Mouse (Mus musculus): ENCODE measurements around the gene Cntn3. TPM values are rescaled to one million over a fixed set of nuclear protein-coding genes. Genes with fewer than 3 reads are reported as not detected.

Cntn3 gene
- total RNA-seq, 2 experiments from 2014 or later, result 22.1 to 28.0 TPM

DNA sequence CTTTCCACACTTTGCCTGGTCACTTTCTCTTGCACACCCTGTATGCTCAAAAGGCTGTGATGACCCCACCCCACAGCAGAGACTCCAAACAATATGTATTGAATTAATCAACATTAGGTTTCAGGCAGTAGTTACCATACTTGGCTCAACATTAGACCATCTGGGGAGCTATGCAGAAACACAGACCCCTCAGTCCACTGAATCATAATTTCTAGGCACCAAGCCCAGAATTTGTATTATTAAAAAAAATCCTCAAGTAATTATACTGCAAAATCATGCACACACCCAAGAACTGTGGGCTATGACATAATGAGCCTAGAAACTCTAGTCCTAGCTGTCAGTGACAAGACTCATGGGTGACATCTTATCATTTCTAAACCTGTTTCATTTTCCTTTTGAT, 87.4 kb downstream of the Cntn3 start:
- no peak for DNase-seq (ENCODE audit: low spot score in 2 of 2)

DNA sequence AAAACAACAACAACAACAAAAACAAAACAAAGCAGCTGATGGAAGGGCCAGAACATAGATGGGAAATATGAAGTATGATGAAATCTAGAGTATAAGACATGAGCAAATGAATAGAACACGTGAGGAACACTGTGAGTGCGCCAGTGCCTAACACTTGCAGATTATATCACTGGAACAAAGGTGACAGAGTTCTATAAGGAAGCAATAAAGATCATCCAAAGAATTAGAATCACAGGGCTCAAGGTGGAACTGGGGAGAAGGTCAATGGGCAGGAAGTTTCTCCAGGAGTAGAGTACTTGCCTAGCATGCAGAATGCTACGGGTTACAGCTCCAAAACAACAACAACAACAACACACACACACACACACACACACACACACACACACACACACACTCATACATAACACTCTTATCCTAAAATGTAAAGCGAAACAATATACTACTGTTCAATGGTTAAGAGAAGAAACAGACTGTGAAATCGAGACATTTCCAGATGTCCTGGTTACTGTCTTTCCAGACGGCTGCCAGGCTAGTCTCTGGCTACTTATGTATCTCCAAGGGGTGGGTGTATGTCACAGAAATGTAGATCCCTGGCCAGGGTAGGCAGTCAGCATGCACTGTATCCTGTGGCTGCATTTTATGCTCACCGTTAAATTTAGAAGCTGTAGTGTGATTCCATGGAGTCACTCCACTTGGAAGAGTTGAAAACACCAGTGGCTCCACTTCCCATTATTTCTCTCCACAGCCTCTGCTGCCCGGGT, 94.4 kb downstream of the Cntn3 start:
- peak in 1 of 2 experiments; percentile 8 for DNase-seq (ENCODE audit: low spot score in 2 of 2)

DNA sequence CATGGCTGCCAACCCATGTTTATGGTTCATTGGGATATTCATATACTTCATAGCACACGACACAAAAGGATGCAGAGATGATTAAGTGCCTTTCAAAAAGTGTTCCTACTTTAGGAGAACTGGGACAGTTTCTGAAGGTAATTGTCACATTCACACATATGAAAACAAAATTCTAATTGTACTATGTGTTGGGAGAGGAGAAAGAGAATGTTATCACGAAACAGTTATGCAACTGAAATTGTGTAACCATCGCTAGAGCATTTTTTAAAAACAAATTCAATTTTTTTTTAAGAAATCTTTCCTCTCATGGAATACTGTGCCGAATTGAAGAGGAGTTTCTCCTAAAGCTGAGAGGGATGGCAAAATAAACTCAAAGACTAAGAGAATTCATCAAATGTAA, 134.5 kb downstream of the Cntn3 start:
- no peak for DNase-seq (ENCODE audit: low spot score in 2 of 2)

DNA sequence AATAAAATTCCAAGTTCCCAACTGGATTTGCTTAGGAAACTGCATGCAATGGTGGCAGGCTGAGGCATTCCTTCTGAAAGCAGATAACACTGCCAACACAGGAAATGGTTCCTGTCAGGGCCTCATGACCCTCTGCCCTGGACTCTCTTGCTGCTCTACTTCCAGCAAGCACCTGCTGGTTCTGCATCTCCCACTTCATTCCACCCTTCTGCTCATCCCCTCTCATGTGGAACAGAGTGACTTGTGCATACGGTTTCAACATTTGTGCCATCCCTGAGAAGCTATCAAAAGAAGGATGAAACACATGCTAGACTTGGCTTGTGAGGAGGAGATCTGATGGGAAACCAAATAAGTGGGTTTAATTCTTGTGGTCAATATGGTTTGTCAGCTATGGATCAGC, 145.4 kb downstream of the Cntn3 start:
- DNase-seq (ENCODE audit: low spot score in 2 of 2), result no peak

DNA sequence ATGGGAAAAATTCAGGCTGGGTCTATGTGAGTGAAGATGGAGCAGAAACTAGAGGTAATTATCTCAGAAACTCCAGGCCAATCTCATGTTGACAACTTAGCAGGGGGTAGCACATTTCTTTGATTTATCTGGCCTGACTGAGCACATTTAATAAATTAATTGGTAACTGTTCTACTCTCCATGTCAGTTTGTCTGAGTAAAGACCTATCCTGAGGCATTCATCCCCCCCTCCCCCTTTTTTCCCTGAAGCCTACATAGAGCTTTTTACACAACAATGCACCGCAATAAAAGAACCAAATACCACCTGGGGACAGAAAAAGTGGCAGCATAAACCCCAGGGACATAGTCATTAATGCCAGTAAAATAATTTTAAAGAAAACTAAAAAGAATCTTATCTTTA, 151.1 kb downstream of the Cntn3 start:
- DNase-seq (ENCODE audit: low spot score in 2 of 2), result no peak

DNA sequence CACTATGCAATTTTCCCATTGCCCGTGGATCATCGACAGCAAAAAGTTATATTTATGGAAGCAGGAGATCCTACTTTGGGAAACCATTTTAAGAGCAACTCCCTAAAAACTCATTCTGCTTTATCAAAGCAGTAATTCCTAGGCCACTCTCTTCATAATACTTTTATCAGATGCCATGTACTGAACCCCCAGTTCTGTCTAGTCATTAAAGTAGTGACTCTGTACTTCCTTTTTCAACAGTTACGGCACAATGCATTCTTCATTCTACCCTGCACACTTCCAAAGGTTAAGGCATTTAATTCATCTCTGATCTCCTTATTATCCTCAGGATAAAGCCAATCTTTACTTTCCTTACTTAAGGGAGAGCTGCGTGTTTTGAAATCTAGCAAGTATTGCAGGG, 184.3 kb downstream of the Cntn3 start:
- DNase-seq (ENCODE audit: low spot score in 2 of 2), result no peak

DNA sequence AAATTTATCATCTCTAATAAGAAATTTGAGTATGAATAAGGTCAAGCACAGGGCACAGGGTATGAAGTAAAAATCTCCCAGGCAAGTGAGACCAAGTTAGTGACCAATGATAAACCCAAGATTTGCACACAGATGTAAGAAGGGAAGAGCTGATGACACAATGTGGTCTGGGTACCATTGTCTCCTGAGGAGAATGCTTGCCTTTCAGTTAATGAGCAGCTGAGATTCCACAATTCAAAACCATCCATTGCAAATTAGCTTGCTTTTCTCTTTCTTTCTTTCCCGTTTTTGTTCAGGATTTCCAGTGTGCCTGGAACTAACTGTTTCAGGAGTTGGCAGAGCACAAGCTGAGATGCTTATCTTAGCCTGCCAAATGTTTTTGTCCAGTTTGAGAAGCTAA, 200.8 kb downstream of the Cntn3 start:
- DNase-seq (ENCODE audit: low spot score in 2 of 2), result no peak

DNA sequence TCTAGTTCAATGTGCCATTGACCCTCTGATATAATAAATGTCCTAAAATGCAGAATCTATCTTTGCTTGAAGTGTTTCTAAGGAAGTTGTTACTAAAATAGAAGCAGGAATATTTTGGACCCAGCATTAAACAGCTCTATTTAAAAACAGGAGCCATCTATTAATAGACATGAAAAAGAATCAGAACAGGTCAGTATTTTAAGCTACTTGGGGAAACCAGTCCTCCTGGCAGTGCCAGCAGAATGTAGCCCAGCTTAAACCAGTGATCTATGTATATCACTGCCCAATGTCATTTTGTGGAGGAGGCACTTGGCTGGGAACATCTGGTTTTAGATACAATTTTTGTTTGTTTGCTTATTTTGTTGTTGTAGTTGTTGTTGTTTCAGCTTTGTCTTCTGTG, 209.0 kb downstream of the Cntn3 start:
- no peak for DNase-seq (ENCODE audit: low spot score in 2 of 2)

DNA sequence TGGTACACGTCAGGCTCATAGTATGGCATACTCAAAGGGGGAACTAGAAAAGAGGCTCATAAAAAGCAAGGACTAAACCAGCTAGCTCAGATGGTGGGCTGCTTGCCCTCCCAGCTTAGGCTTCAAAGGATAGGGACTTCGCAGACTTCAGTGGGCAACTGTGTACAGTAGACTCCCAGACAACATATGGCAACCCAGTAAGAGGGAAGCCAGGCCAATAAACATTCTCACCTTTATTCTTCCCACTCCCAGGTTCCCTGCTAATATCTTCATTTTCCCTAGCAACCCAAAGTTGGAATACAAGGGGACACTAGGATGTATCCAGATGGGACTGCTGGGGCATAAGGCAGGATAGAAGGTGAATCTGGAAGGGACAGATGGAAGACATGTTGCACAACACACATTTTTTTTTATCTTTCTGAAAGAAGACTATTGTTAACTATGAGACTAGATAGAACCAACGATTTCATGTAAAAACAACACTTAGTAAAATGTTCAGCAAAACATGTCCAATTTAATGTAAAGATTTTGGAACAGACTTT, 209.5 kb downstream of the Cntn3 start:
- no peak for DNase-seq (ENCODE audit: low spot score in 2 of 2)

DNA sequence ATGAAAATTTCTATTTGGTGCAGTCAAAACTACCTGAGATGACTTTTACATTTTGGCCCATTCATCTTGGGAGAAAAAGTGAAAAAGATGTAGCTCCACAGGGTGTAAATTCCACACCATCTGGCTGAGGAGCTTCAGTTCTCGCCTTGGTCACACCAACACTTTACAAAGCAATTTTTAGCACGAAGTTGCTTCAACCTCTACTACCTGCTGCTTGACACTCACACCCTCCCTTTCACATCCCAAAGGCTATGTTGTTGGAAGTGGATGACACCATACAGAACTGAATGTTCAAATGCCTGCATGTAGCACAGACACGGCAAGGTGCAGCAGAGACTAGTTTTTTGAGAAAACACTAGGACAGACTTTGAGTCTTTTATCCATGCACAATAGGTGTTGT, 240.8 kb downstream of the Cntn3 start:
- peak; percentile 3 to 11 for DNase-seq (ENCODE audit: low spot score in 2 of 2)

DNA sequence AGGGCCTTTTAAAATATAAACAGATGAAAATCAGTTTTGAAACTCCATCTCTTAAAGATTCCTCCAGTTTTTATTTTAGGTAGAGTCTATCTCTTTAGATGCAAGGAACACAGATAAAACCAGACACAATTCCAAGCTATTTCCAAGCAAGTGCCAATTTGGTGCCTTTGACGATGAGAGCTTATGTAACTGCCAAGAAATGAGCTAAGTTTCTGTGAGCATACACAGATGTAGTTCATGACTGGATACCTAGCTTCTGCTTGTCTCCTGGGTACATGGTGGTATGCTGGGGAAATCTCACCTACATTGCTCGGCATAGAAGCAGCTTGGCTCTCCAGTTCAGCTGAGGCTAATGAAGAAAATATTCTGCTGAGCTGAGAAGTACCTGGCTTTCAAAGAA, 246.2 kb downstream of the Cntn3 start:
- DNase-seq (ENCODE audit: low spot score in 2 of 2), result peak in 1 of 2 experiments; percentile 8

DNA sequence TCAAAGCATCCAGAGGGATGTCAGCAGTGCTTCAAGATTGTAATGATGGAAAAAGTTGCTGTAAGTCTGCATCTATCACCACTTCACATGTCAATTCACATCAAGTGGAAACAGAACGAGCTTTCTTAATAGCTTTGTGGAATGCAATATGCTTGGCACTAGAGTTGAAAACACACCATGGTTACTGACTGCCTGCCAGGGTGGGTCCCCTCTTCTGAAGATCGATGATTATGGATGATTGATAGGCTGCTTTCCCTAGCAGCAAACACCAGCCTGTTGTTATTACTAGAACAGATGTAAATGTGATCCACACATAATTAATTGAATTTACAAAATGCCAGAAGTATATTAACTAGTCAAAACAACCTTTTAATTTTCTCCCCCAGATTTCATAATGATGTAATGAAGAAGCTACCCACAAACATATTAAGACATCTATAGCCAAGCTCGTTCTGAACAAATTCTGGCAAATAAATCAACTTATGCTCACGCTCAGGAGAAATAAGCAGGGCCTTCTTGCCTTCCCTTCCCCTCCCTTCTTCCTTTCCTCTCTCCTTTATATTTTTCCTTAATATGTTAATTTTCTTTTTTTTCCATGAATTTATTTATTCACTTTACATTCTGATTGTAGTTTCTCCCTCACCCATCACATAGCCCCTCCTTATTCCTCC, 250.2 kb downstream of the Cntn3 start:
- no peak for DNase-seq (ENCODE audit: low spot score in 2 of 2)

DNA sequence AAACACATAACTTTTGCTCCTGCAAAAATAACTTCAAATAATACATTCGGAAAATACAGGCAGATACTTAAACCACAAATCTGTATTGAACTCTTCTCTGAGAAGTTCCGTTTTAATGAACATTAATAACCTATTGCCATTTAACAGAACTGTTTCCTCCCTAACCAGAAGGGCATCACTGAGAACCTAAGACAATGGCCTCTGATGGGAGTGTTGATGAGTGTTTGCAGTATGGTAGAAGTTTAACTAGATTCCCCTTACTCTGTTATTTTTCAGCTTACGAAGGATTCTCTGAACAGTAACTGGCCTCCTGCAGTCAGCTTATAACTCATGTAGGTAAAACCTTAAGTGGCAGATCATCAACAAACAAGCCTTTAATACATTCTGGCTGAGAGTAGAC, 253.1 kb downstream of the Cntn3 start:
- DNase-seq (ENCODE audit: low spot score in 2 of 2), result no peak

DNA sequence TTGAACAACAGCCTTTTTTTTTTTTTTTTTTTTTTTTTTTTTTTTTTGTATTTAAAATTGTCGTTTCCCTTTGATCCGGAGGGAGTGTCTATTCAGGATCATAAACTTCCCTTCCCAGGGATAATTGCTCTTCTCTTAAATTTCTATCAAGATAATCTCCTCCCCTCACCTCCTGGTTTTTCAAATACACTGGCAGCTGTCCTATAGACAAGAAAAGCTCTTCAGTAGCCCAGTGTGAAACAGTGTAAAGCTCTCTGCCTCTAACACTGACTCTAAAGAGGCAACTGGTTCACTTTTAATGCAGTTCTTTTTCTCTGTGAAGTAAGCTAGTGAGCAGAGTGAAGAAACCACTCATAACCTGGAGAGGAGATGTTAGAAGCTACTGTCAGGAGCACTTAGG, 290.0 kb downstream of the Cntn3 start:
- no peak for DNase-seq (ENCODE audit: low spot score in 2 of 2)

DNA sequence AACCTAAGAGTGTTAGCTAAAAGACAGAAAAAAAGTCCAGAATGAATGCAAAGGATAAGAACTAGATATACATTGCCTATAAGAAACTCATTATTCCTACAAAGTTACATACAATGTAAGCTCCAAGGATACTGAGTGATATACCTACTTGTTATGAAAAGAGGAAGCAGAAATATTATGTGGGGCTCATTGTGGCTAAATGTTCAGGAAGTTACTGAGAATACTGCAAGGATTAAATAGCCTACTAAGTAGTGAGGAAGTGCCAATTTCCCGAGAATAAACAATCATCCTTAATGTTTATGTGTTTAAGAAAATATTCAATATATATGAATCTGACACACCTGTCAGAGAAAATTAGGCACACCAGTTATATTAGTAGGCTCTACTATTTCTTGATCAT, 341.9 kb downstream of the Cntn3 start:
- no peak for DNase-seq (ENCODE audit: low spot score in 2 of 2)

DNA sequence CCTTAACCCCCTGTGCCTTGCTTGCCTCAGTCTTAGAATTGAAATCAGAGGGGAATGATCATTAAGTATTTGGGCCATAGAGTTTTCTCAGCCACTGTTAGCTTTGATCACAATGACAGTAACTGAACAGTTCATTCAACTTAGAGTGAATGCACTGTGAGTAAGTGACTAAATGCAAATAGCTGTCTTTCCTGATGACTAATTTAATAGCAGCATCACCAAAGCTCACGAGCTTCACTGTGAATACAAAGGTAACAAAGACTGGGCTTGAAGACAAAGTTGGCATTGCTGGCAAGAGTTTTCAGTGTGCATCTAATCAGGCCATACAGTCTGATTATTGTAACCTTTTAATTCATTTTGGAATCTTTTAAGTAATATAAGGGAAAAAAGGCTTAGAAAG, 386.6 kb downstream of the Cntn3 start:
- DNase-seq (ENCODE audit: low spot score in 2 of 2), result no peak

DNA sequence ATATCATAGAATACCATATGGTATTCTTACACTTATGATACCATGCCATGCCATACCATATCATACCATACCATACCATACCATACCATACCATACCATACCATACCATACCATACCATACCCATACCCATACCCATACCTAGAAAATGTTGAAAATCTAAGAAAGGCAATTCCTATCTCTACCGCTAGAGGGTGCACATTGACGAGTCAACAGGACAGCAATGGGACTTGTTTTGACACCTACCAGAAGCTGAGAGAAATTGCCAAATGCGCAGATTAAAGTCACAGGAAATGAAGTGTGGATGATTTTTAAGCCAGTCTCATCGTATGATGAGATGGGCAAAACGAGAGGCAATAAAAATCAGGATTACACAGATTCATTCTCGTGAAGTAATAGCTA, 402.0 kb downstream of the Cntn3 start:
- DNase-seq (ENCODE audit: low spot score in 2 of 2), result no peak

DNA sequence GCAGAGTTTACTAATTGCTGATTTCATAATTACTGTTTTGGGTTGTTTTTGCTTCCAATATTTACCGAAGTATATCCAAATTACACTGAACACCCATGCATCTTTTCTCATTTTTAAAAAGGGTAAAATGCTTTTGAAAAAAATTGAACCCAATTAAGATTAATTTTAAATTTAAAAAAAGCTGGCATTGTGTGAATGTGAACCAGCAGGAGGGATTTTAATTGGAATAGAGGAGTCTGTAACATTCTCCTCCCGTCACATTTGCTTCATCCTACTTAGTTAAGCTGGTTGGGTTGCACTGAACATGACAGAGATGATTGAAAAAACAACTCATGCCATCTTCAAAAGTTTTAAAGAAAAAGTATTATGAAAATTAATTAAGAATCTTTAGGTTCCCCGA, 411.7 kb downstream of the Cntn3 start:
- no peak for DNase-seq (ENCODE audit: low spot score in 2 of 2)

DNA sequence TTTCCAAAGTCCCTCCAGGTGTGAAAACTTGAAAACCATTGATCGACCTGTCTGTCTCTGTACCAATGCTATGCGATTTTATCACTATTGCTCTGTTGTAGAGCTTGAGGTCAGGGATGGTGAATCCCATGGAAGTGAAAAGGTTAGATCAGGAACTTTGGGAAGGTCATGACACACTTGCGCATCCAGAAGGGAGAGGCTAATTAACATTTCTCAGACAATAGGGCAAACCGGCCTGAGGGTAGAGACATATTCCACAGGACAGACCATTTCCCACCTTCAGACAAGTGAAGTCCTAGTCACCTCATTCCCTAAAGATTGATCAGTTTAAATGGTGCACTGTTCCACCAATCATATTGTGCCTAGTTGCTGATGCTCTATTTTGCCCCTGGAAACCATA, 451.2 kb downstream of the Cntn3 start:
- DNase-seq (ENCODE audit: low spot score in 2 of 2), result no peak

DNA sequence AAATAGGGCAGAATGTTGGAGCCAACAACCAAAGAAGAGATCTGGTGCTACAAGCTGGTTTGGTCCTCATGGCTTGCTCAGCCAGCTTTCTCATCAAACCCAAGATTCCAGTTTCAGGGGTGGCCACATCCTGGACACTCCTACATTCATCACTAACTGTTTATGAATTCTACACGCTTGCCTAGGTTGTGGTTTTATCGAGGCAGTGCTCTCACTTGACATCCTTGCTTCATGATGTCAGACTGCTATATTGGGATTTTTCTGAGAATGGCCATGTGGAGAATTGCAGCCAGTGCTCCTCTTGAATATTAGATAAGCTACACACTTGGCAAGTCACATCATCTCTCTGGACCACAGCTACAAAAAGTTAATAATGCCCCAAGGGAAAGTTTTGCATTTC, 452.9 kb downstream of the Cntn3 start:
- no peak for DNase-seq (ENCODE audit: low spot score in 2 of 2)

DNA sequence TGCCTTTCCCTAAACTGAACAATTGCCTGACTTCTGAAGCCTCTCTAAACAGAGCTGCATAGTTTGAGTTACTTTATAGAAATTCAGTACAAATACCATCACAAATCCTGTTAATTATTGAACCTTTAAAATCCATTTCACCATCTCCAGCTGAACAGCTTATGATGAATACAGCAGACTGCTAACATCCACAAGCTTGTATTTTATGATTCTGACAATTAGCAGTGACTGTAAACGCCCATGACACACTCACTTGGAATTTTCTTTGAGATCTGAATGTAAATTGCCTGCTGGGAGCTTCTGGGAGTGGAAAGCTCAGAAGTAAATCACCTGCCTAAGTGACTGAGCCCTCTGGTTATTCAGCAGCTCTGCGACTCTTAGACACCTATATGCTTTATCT, 459.3 kb downstream of the Cntn3 start:
- no peak for DNase-seq (ENCODE audit: low spot score in 2 of 2)
